Mouse (Mus musculus) effector memory CD4-positive, alpha-beta T cell, adult 5 months (primary cell): ENCODE data around the gene C1ql1. TPM values are rescaled to one million over a fixed set of nuclear protein-coding genes. Genes with fewer than 3 reads are reported as not detected.

Experiments
- polyA plus RNA-seq: library from polyadenylated mRNA; unstranded; fragments of 100-300 nt; shearing (Covaris generic); gene quantifications from one replicate; pipeline ENCODE4 v1.2.1, GENCODE M21; 2017

Gene C1ql1
- not detected for polyA plus RNA-seq

GRCm38 (mm10) chr11:102946265-102946991, at the start of gene C1ql1:
C1ql1 (minus strand) TSS chr11:102946688.

GRCm38 (mm10) chr11:102924557-102925350, 21.7 kb downstream of the C1ql1 start, which contains the start of gene Kif18b:
Kif18b (minus strand) TSS chr11:102925124.

GRCm38 (mm10) chr11:102900763-102901162, 45.7 kb downstream of the C1ql1 start, which contains the start of gene Gfap:
Gfap (minus strand) TSS chr11:102900912.

Other genes starting within 250 kb of the C1ql1 start
- gene Ccdc43, start 248.9 kb downstream of the C1ql1 start, polyA plus RNA-seq, result 31.9 TPM
- gene Adam11, start 185.2 kb downstream of the C1ql1 start, polyA plus RNA-seq, result not detected
- 0.16 TPM for gene Gjc1, start 127.0 kb downstream of the C1ql1 start, polyA plus RNA-seq
- not detected for gene Higd1b, start 110.8 kb downstream of the C1ql1 start, polyA plus RNA-seq
- 111 TPM for gene Eftud2, start 65.7 kb downstream of the C1ql1 start, polyA plus RNA-seq
- not detected for gene Ccdc103, start 65.5 kb downstream of the C1ql1 start, polyA plus RNA-seq
- gene Fam187a, start 61.5 kb downstream of the C1ql1 start, polyA plus RNA-seq, result not detected
- not detected for gene Gfap, start 45.8 kb downstream of the C1ql1 start, polyA plus RNA-seq
- gene Kif18b, start 21.6 kb downstream of the C1ql1 start, polyA plus RNA-seq, result 0.84 TPM
- 66.1 TPM for gene Nmt1, start 81.5 kb upstream of the C1ql1 start, polyA plus RNA-seq
- 8.9 TPM for gene Dcakd, start 81.6 kb upstream of the C1ql1 start, polyA plus RNA-seq
- 0.99 TPM for gene Plcd3, start 155.0 kb upstream of the C1ql1 start, polyA plus RNA-seq
- 39.0 TPM for gene Acbd4, start 155.0 kb upstream of the C1ql1 start, polyA plus RNA-seq
- 10.8 TPM for gene Hexim1, start 169.5 kb upstream of the C1ql1 start, polyA plus RNA-seq
- 3.0 TPM for gene Hexim2, start 185.7 kb upstream of the C1ql1 start, polyA plus RNA-seq
- 178 TPM for gene Fmnl1, start 224.4 kb upstream of the C1ql1 start, polyA plus RNA-seq